Mouse (Mus musculus) liver, adult 2 months (tissue): ENCODE measurements at regions not wholly inside any gene's neighbourhood (a gene's known extent, or its start where the extent isn't known, plus 50 kb on each side); places are given as distances from the start of the nearest gene placed in this dataset.

Source experiments
- CTCF ChIP-seq: fragments of 200-500 bp; IDR thresholded peaks from 2 replicates; pipeline ENCODE4 v1.5.1; 2011; ENCODE audit warnings: low read depth, low read length, control low read depth
- POLR2A ChIP-seq: fragments of 200-500 bp; IDR thresholded peaks from 2 replicates; pipeline ENCODE4 v1.6.1; 2011; ENCODE audit warnings: low read length, control low read depth; ENCODE audit not compliant: insufficient read depth; ENCODE audit errors: extremely low read depth

GRCm38 (mm10) chr14:24961721-24962120, 474.8 kb downstream of the Rps24 start:
- TF ChIP-seq CTCF (no peak), POLR2A (no peak)
